Mouse (Mus musculus): ENCODE measurements around the gene 2310003L06Rik.

Gene 2310003L06Rik

DNA sequence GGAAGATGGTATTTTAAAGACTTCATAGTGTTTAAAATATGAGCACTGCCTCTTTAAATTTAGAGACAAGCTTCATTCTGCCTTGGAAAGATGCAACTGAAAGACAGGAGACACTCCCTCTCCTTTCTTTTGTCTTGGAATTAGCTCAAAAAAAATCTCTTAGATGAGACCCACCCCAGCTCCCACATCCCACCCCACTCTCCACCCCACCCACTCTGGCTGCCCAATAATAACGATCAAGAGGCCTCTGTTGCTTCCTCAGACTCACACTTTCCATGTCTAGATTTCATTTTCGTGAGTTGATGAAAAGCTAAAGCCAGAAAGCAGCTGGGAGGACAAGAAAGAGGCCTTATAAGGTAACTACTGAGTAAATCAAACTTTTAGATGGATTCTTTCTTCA lies at the start of gene 2310003L06Rik, which contains the start of gene Gm28434:
Gene 2310003L06Rik (plus strand): TSS at position 259 of the 400 bp plus-strand sequence.
Gene Gm28434 (plus strand): TSS at position 317 of the 400 bp plus-strand sequence.
- DNase-seq: no peak

- no peak for DNase-seq
Observed at GRCm38 (mm10) chr5:87925372-87925771, 43.9 kb upstream of the 2310003L06Rik start, which contains the start of gene Csn3. Gene Csn3 (plus strand): TSS chr5:87925579.

GRCm38 (mm10) chr5:87931603-87932002 lies 37.7 kb upstream of the 2310003L06Rik start:
- no peak for DNase-seq

GRCm38 (mm10) chr5:87940752-87941151 lies 28.5 kb upstream of the 2310003L06Rik start:
- no peak for DNase-seq

DNA sequence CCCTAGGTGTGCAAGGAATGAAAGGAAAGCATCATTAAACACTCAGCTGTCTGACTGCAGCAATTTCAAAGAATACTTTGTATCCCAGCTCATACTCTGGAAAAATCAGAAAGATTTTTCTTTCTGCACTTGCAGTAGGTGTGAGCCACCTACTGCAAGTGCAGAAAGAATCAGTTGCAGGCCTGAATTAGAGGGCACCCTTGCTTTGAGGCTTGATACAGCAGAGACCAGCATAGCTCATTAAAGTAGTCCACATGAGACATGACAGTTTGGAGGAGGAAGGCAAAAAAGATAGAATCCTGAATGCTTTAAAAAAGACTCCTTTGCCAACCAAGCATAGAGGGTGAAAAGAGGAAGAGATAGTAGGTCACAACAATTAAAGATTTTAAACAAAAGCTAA lies 26.7 kb upstream of the 2310003L06Rik start:
- DNase-seq: no peak

DNA sequence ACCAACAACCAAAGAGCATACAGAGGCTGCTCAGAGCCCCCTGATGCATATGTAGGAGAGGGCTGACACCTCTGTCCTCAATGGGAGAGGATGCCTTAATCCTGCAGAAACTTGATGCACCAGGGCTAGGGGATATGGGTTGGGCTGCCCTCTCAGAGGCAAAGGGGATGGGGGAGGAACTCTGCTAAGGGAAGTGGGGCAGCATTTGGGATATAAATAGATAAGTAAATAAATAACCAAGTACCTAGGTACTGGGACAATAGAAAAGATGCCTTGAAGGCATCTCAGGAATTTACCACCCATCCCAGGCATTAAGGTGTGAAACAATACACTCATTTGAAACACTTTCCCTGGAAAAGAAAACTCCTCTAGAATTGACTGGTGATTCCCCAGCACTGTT lies 17.4 kb upstream of the 2310003L06Rik start:
- DNase-seq: no peak

- DNase-seq: no peak
Observed at GRCm38 (mm10) chr5:87979139-87979538, 9.9 kb downstream of the 2310003L06Rik start, which contains the start of gene Cabs1. Gene Cabs1 (plus strand): TSS chr5:87979439.

GRCm38 (mm10) chr5:87982468-87983214 lies 13.4 kb downstream of the 2310003L06Rik start:
- DNase-seq: no peak

DNA sequence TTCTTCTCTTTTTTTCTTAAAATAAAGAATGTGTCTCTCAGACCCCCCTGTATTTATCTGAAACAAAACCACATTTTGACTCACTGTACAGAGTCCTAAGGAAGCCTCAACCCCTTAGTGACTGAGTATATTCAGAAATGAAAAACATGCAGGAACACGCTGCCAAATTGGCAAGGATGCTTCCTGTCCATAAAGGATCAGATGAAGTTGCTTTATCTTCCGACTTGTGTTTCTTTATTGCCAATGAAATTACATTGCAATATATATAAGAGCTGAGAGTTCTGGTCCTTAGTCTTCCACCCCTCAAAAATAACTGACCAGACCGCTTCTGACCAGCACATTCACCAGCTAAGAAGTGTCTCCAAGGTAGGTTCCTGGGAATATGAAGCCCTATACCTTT lies 33.0 kb downstream of the 2310003L06Rik start, which contains the start of gene Smr3a:
Gene Smr3a (plus strand): TSS at position 301 of the 400 bp plus-strand sequence.
- DNase-seq: no peak

- DNase-seq: no peak
Observed at GRCm38 (mm10) chr5:88005241-88005640, 36.0 kb downstream of the 2310003L06Rik start.
